Mouse (Mus musculus): Measurements from ENCODE around the gene Lgi1. TPM values are rescaled to one million over a fixed set of nuclear protein-coding genes. Genes with fewer than 3 reads are reported as not detected.

Lgi1 gene
- total RNA-seq, 2 experiments from 2014 or later, result not detected

DNA sequence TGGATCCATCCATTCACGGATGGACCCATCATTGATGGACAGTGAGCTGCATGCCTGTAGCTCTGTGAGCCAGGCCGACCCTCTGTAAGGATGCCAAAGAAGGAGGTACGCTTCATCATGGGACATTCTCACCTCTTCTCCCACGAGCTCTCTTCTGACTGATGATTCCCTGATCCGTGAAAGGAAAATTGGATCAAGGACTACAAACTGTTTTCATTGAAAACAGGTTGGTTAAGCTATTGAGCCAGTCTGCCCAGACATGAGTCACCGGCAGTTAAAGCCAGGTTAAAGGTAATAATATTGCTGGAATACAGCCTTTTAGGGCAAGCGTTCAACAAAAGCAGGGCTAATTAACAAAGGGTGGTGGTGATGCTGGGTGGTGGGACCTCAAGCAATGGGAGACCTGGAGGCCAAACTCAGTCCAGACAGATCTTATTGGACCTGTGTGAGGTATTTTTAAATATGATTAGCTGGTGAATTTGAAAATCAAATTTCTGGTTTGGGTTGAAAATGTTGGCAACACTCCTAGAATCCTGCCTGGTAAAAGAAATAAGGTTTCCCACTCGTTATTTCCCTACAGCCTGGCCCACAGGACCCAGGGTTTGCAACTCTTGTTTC, 92.0 kb downstream of the Lgi1 start:
- no peak for ATAC-seq (replicated peaks; ENCODE audit: low FRiP score, poor library complexity, severe bottlenecking)

DNA sequence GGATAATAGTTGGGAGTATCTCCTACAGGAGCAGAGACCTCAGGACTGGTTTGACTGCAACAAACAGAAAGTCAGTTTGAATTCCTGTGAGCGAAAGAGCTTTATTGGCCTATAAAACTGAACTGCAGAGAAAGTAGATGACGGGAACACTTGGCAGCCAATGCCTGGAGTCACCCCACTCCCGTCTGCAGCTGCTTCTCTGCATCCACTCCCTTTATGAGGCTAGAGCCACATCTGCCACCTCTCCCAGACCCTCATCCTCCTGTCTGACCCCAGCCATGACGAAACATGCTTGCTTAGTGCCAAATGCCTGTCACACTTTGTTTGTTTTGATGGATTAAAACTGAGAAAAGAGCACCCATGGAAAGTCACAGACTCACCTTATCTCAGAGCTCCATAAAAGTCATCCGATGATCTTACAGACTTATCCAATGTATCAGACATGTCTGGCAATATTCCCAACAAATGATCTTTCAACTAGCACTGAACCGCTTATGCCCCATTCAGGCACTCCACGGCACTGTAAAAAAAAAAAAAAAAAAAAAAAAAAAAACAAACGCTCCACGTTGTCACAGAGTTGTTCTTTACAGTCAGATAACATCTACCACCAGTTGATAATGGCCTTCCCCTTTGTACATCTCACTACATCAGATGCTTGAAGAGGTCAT, 93.8 kb downstream of the Lgi1 start:
- no peak for ATAC-seq (replicated peaks; ENCODE audit: low FRiP score, poor library complexity, severe bottlenecking)

DNA sequence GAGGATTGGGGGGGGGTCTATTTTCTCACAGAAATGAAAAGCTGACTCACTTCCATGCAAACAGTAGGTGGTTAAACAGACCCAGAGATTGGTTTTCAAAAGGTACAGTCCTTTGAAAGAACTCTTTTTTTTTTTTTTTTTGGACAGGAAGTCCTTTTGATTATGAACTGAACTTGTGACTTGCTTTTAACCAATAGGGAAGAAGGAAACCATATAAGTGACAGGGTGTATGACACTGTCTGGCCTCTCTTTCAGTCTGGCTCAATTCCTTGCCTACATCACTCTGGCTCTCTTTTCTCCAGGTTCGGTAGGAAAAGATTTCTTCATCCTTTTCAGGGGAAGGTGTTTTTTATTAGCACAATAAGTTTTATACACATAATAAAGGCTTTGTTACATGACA, 95.0 kb downstream of the Lgi1 start:
- ATAC-seq (replicated peaks; ENCODE audit: low FRiP score, poor library complexity, severe bottlenecking), result no peak

Other genes with a start within 250 kb of the Lgi1 start
- 0.96 and 7.7 TPM in 2 replicates for gene Myof, start 221.0 kb upstream of the Lgi1 start, total RNA-seq (2015; ENCODE audit: low replicate concordance)
- gene Myof, start 221.0 kb upstream of the Lgi1 start, total RNA-seq (2017; ENCODE audit: low replicate concordance), result 0.70 and 1.5 TPM in 2 replicates
- 13.6 and 16.5 TPM in 2 replicates for gene Cep55, start 209.5 kb upstream of the Lgi1 start, total RNA-seq (2015; ENCODE audit: low replicate concordance)
- 6.8 and 17.1 TPM in 2 replicates for gene Cep55, start 209.5 kb upstream of the Lgi1 start, total RNA-seq (2017; ENCODE audit: low replicate concordance)
- not detected in 2 replicates for gene Ffar4, start 167.5 kb upstream of the Lgi1 start, total RNA-seq (2015; ENCODE audit: low replicate concordance)
- not detected in 2 replicates for gene Ffar4, start 167.5 kb upstream of the Lgi1 start, total RNA-seq (2017; ENCODE audit: low replicate concordance)
- gene Rbp4, start 139.3 kb upstream of the Lgi1 start, total RNA-seq (2015; ENCODE audit: low replicate concordance), result not detected in 2 replicates
- not detected in 2 replicates for gene Rbp4, start 139.3 kb upstream of the Lgi1 start, total RNA-seq (2017; ENCODE audit: low replicate concordance)
- gene Pde6c, start 131.8 kb upstream of the Lgi1 start, total RNA-seq (2015; ENCODE audit: low replicate concordance), result not detected in 2 replicates
- gene Pde6c, start 131.8 kb upstream of the Lgi1 start, total RNA-seq (2017; ENCODE audit: low replicate concordance), result not detected in 2 replicates
- 6.3 and 7.3 TPM in 2 replicates for gene Fra10ac1, start 40.4 kb upstream of the Lgi1 start, total RNA-seq (2015; ENCODE audit: low replicate concordance)
- 4.5 and 6.1 TPM in 2 replicates for gene Fra10ac1, start 40.4 kb upstream of the Lgi1 start, total RNA-seq (2017; ENCODE audit: low replicate concordance)
- gene Slc35g1, start 131.4 kb downstream of the Lgi1 start, total RNA-seq (2015; ENCODE audit: low replicate concordance), result 3.3 and 4.8 TPM in 2 replicates
- gene Slc35g1, start 131.4 kb downstream of the Lgi1 start, total RNA-seq (2017; ENCODE audit: low replicate concordance), result 2.3 and 2.8 TPM in 2 replicates
- gene Plce1, start 216.6 kb downstream of the Lgi1 start, total RNA-seq (2015; ENCODE audit: low replicate concordance), result not detected in 2 replicates
- not detected in 2 replicates for gene Plce1, start 216.6 kb downstream of the Lgi1 start, total RNA-seq (2017; ENCODE audit: low replicate concordance)

All from erythroblast, adult 5-6 weeks (primary cell).